9 mouse cellular contexts compared by ENCODE assay signal in genomic region chr8:70332070-70332877, GRCm38 (mm10). TPM values are rescaled to one million over a fixed set of nuclear protein-coding genes. Genes with fewer than 3 reads are reported as not detected.
DNase-seq lines count a peak whose midpoint lies in the region; ATAC-seq and TF ChIP-seq lines count a peak whose summit lies in the region.
"Had no signal": no experiment of that assay in that cellular context is flagged by ENCODE, and none has a peak within 500 bp of the region (broad histone marks: within the 10 kb centered on the region; RNA-seq: fewer than 3 reads in every experiment).

No protein-coding gene starts in this region.

- WGBS in forebrain, embryonic 11.5 days: 26% methylated on average over 40 of the region's 41 CpGs
- WGBS in lung, embryonic 15.5 days: 29% methylated on average over 40 of the region's 41 CpGs

- peaks cover 62% of the 10 kb centered on the region for H3K36me3 ChIP-seq in E14TG2a.4 (ENCODE audit: insufficient read depth, low read length)
- peaks cover 40% of the 10 kb centered on the region for H3K36me3 ChIP-seq in forebrain, embryonic 11.5 days (ENCODE audit: control insufficient read depth, insufficient read depth, low read length)
- peaks cover 61% of the 10 kb centered on the region for H3K36me3 ChIP-seq in lung, embryonic 15.5 days

- peak overlapping the region; percentile 23; the same call in 1 of the 2 replicates for H3K4me3 ChIP-seq in E14TG2a.4 (replicated peaks; ENCODE audit: low read length)
- 0 out of 2 replicates have a peak overlapping the region, but pooled peaks have one; percentile 7 for H3K4me3 ChIP-seq in forebrain, embryonic 11.5 days (ENCODE audit: low read depth, low read length)
- H3K4me3 ChIP-seq in lung, embryonic 15.5 days: no peak overlapping the region

- peak; percentile 79 for ATAC-seq in forebrain, embryonic 11.5 days (replicated peaks; ENCODE audit: low FRiP score)
- peak; percentile 55; the same call in 1 of the 2 replicates for ATAC-seq in lung, embryonic 15.5 days (ENCODE audit: borderline replicate concordance, extremely low read depth, low FRiP score, low TSS enrichment)
- ATAC-seq: Patski had no signal

- TF ChIP-seq POLR2A in brain, embryonic 14.5 days (IDR thresholded peaks at IDR 0.05; ENCODE audit: borderline replicate concordance, extremely low read depth, insufficient read depth, insufficient read length, poor library complexity, severe bottlenecking): no peak

- no peaks in the 10 kb centered on the region for H3K9me3 ChIP-seq in E14TG2a.4 (ENCODE audit: low read length)
- no peaks in the 10 kb centered on the region for H3K9me3 ChIP-seq in forebrain, embryonic 11.5 days (ENCODE audit: control insufficient read depth, low read length)
- no peaks in the 10 kb centered on the region for H3K9me3 ChIP-seq in lung, embryonic 15.5 days

- TF ChIP-seq CTCF in E14TG2a.4 (conservative IDR thresholded peaks at IDR 0.05; ENCODE audit: low read length): no peak; the same call in 1 of the 2 replicates
- peak; percentile 84 for TF ChIP-seq CTCF in brain, embryonic 14.5 days (IDR thresholded peaks at IDR 0.05; ENCODE audit: borderline replicate concordance, extremely low read depth, insufficient read depth, insufficient read length)

- H3K9ac ChIP-seq in forebrain, embryonic 11.5 days (ENCODE audit: low read length): peak overlapping the region; percentile 43
- no peak overlapping the region for H3K9ac ChIP-seq in lung, embryonic 15.5 days

- peak; percentile 88 for DNase-seq in brain, embryonic 14.5 days (ENCODE audit: low read depth)
- DNase-seq in forebrain, embryonic 11.5 days (ENCODE audit: low spot score): peak; percentile 92
- peak; percentile 82 for DNase-seq in heart, postnatal 4 days
- peak; percentile 75 to 79 for DNase-seq in layer of hippocampus, postnatal 25 days (ENCODE audit: extremely low spot score in 1 of 2, low spot score in 1 of 2)
- DNase-seq in right cerebral cortex, adult 2 months (ENCODE audit: low spot score in 2 of 2): peak; percentile 73 to 74
- DNase-seq in spleen, postnatal 14 days (ENCODE audit: low spot score in 2 of 2): no peak

- no peak overlapping the region for H3K4me2 ChIP-seq in forebrain, embryonic 11.5 days (ENCODE audit: low read depth, low read length, severe bottlenecking)
- H3K4me2 ChIP-seq in lung, embryonic 15.5 days: no peak overlapping the region

- H3K4me1 ChIP-seq in E14TG2a.4 (replicated peaks; ENCODE audit: low read depth, low read length): peaks cover 49% of the 10 kb centered on the region
- peaks cover 23% of the 10 kb centered on the region for H3K4me1 ChIP-seq in forebrain, embryonic 11.5 days (replicated peaks; ENCODE audit: control insufficient read depth, insufficient read depth, low read length)
- H3K4me1 ChIP-seq in lung, embryonic 15.5 days: peaks cover 18% of the 10 kb centered on the region

- peaks cover 9% of the 10 kb centered on the region for H3K27me3 ChIP-seq in E14TG2a.4 (ENCODE audit: insufficient read depth, low read length)
- H3K27me3 ChIP-seq in forebrain, embryonic 11.5 days (ENCODE audit: control insufficient read depth, insufficient read depth, low read length): peaks cover 3% of the 10 kb centered on the region; the same call in 1 of the 2 replicates
- H3K27me3 ChIP-seq in lung, embryonic 15.5 days: no peaks in the 10 kb centered on the region
- H3K27me3 ChIP-seq: Patski had no signal

- 0 out of 2 replicates have a peak overlapping the region, but pooled peaks have one; percentile 46 for H3K27ac ChIP-seq in forebrain, embryonic 11.5 days (ENCODE audit: low read depth, low read length)
- H3K27ac ChIP-seq in lung, embryonic 15.5 days: no peak overlapping the region

RNA-seq across cellular contexts. Expression of gene Gdf1, which starts 2.7 kb away (rescaled TPM):
- 10.2 and 12.5 TPM in 2 replicates for polyA plus RNA-seq in brain, embryonic 14.5 days (2012; rRNA removed)
- 1.8 and 2.6 TPM in 2 replicates for polyA plus RNA-seq in forebrain, embryonic 11.5 days (2014; fragmentation: Nextera tagmentation; extraction: Ambion mirVana)
- under 1 TPM in 1 of 2 experiments, not detected in 1; 0.60 TPM for total RNA-seq in heart, postnatal 4 days (2021)
- 10 to 100 TPM; 14.1 to 19.4 TPM for total RNA-seq in layer of hippocampus, postnatal 25 days (2021)
- polyA plus RNA-seq in lung, embryonic 15.5 days (2015; fragmentation: Nextera tagmentation; extraction: Ambion mirVana): 1.0 TPM in 2 replicates

RNA-seq across cellular contexts. Expression of gene Cers1, which starts 16.7 kb away (rescaled TPM):
- polyA plus RNA-seq in brain, embryonic 14.5 days (2012; rRNA removed): 34.1 and 45.1 TPM in 2 replicates
- 10.6 and 11.0 TPM in 2 replicates for polyA plus RNA-seq in forebrain, embryonic 11.5 days (2014; fragmentation: Nextera tagmentation; extraction: Ambion mirVana)
- total RNA-seq in heart, postnatal 4 days (2021): under 1 TPM; 0.43 to 0.56 TPM
- total RNA-seq in layer of hippocampus, postnatal 25 days (2021): 100 to 1,000 TPM; 117 to 122 TPM
- 3.1 and 3.3 TPM in 2 replicates for polyA plus RNA-seq in lung, embryonic 15.5 days (2015; fragmentation: Nextera tagmentation; extraction: Ambion mirVana)

RNA-seq across cellular contexts. Expression of gene Upf1, which starts 20.8 kb away (rescaled TPM):
- polyA plus RNA-seq in brain, embryonic 14.5 days (2012; rRNA removed): 20.5 and 40.3 TPM in 2 replicates
- 25.6 and 25.8 TPM in 2 replicates for polyA plus RNA-seq in forebrain, embryonic 11.5 days (2014; fragmentation: Nextera tagmentation; extraction: Ambion mirVana)
- 10 to 100 TPM; 44.1 to 45.9 TPM for total RNA-seq in heart, postnatal 4 days (2021)
- 10 to 100 TPM; 61.8 to 66.1 TPM for total RNA-seq in layer of hippocampus, postnatal 25 days (2021)
- 17.3 and 19.6 TPM in 2 replicates for polyA plus RNA-seq in lung, embryonic 15.5 days (2015; fragmentation: Nextera tagmentation; extraction: Ambion mirVana)

RNA-seq across cellular contexts. Expression of gene Cope, which starts 30.0 kb away (rescaled TPM):
- polyA plus RNA-seq in brain, embryonic 14.5 days (2012; rRNA removed): 263 and 350 TPM in 2 replicates
- 220 and 268 TPM in 2 replicates for polyA plus RNA-seq in forebrain, embryonic 11.5 days (2014; fragmentation: Nextera tagmentation; extraction: Ambion mirVana)
- total RNA-seq in heart, postnatal 4 days (2021): 100 to 1,000 TPM; 176 to 179 TPM
- 100 to 1,000 TPM; 123 to 141 TPM for total RNA-seq in layer of hippocampus, postnatal 25 days (2021)
- polyA plus RNA-seq in lung, embryonic 15.5 days (2015; fragmentation: Nextera tagmentation; extraction: Ambion mirVana): 332 and 336 TPM in 2 replicates

RNA-seq across cellular contexts. Expression of gene Ddx49, which starts 30.0 kb away (rescaled TPM):
- polyA plus RNA-seq in brain, embryonic 14.5 days (2012; rRNA removed): 61.3 and 66.2 TPM in 2 replicates
- 54.4 and 61.5 TPM in 2 replicates for polyA plus RNA-seq in forebrain, embryonic 11.5 days (2014; fragmentation: Nextera tagmentation; extraction: Ambion mirVana)
- total RNA-seq in heart, postnatal 4 days (2021): 10 to 100 TPM; 37.2 to 46.4 TPM
- total RNA-seq in layer of hippocampus, postnatal 25 days (2021): 10 to 100 TPM; 44.7 to 47.5 TPM
- 46.0 and 48.0 TPM in 2 replicates for polyA plus RNA-seq in lung, embryonic 15.5 days (2015; fragmentation: Nextera tagmentation; extraction: Ambion mirVana)

Comparison
In these comparisons a context has a peak if more than half of its experiments do, and no peak if none do; other contexts are left out.
1. DNase-seq: peak in brain, embryonic 14.5 days (single experiment), forebrain, embryonic 11.5 days (single experiment), heart, postnatal 4 days (single experiment), layer of hippocampus, postnatal 25 days (2 of 2) and right cerebral cortex, adult 2 months (2 of 2); none in spleen, postnatal 14 days (0 of 2).